8 mouse cellular contexts compared by ENCODE assay signal in genomic region chr9:119980770-119981182, GRCm38 (mm10). TPM values are rescaled to one million over a fixed set of nuclear protein-coding genes. Genes with fewer than 3 reads are reported as not detected.
DNase-seq lines count a peak whose midpoint lies in the region; ATAC-seq and TF ChIP-seq lines count a peak whose summit lies in the region.

No protein-coding gene starts in this region.

- peak overlapping the region; percentile 83 for H3K9ac ChIP-seq in CH12.LX (ENCODE audit: insufficient read depth, low read depth)
- H3K9ac ChIP-seq in forebrain, postnatal 0 days, result no peak overlapping the region
- H3K9ac ChIP-seq in neural tube, embryonic 11.5 days (ENCODE audit: low read length), result peak overlapping the region; percentile 44; the same call in 1 of the 2 replicates

- intact Hi-C loops in gastrocnemius, postnatal 14 days (cut with DNase I; ENCODE audit: low total_unique reads), result no loop called here

- no peak for TF ChIP-seq CTCF in CH12.LX (conservative IDR thresholded peaks at IDR 0.05 in 1 of 2, IDR thresholded peaks at IDR 0.05 in 1 of 2; ENCODE audit: low read depth in 2 of 2, low read length in 2 of 2)
- TF ChIP-seq CTCF in forebrain, postnatal 0 days (IDR thresholded peaks at IDR 0.05; ENCODE audit: low read depth), result no peak

- DNase-seq in adrenal gland, postnatal 14 days, result peak; percentile 47
- DNase-seq in adrenal gland, adult 8-10 months, result no peak
- no peak for DNase-seq in CH12.LX (ENCODE audit: extremely low read depth)
- DNase-seq in forebrain, postnatal 0 days, result no peak
- DNase-seq in kidney, postnatal 25 days, result peak; percentile 70 to 82
- no peak for DNase-seq in neural tube, embryonic 11.5 days (ENCODE audit: low spot score)
- no peak for DNase-seq in gastrocnemius, postnatal 14 days
- no peak for DNase-seq in urinary bladder, adult 2 months (ENCODE audit: low spot score)

- H3K36me3 ChIP-seq in CH12.LX (replicated peaks in 1 of 2; ENCODE audit: control insufficient read depth in 1 of 2, insufficient read depth in 1 of 2, low read length in 1 of 2), result no peaks in the 10 kb centered on the region
- no peaks in the 10 kb centered on the region for H3K36me3 ChIP-seq in forebrain, postnatal 0 days (ENCODE audit: insufficient read depth)
- H3K36me3 ChIP-seq in neural tube, embryonic 11.5 days (ENCODE audit: control insufficient read depth, insufficient read depth, low read length), result no peaks in the 10 kb centered on the region

- no peak for TF ChIP-seq EP300 in CH12.LX (IDR thresholded peaks at IDR 0.05; ENCODE audit: low read length)

- 10% methylated on average over 4 of the region's 4 CpGs for WGBS in forebrain, postnatal 0 days
- WGBS in neural tube, embryonic 11.5 days, result 4% methylated on average over 4 of the region's 4 CpGs

- H3K4me3 ChIP-seq in CH12.LX (replicated peaks in 1 of 3; ENCODE audit: low read depth in 2 of 3, low read length in 2 of 3, poor library complexity in 1 of 3), result peak overlapping the region; percentile 71 to 79 (median 73)
- H3K4me3 ChIP-seq in forebrain, postnatal 0 days (ENCODE audit: low read depth, low read length), result no peak overlapping the region
- H3K4me3 ChIP-seq in neural tube, embryonic 11.5 days (ENCODE audit: low read depth, low read length), result no peak overlapping the region

- H3K27ac ChIP-seq in CH12.LX (ENCODE audit: insufficient read depth, low read depth), result peak overlapping the region; percentile 86
- peak overlapping the region; percentile 69; the same call in 1 of the 2 replicates for H3K27ac ChIP-seq in forebrain, postnatal 0 days (ENCODE audit: low read depth, low read length)
- H3K27ac ChIP-seq in neural tube, embryonic 11.5 days (ENCODE audit: low read depth, low read length), result peak overlapping the region; percentile 80

- TF ChIP-seq POLR2A in CH12.LX (IDR thresholded peaks at IDR 0.05; ENCODE audit: low read depth, low read length), result no peak

- in situ Hi-C loops in CH12.LX (cut with MboI; ENCODE audit: low pct_ligation_motif_present, low pct_unique_long_range_greater_than_20kb, low sequenced_read_pairs), result no loop called here

- peak overlapping the region; percentile 89 for H3K4me2 ChIP-seq in CH12.LX (ENCODE audit: insufficient read depth, low read depth, poor library complexity, severe bottlenecking)
- peak overlapping the region; percentile 89; the same call in 1 of the 2 replicates for H3K4me2 ChIP-seq in forebrain, postnatal 0 days (ENCODE audit: low read depth)
- H3K4me2 ChIP-seq in neural tube, embryonic 11.5 days (ENCODE audit: low read depth), result peak overlapping the region; percentile 93

- H3K4me1 ChIP-seq in CH12.LX (ENCODE audit: control insufficient read depth in 1 of 2, insufficient read depth in 2 of 2), result peaks cover 17 to 54% of the 10 kb centered on the region in 2 experiments
- peaks cover 7% of the 10 kb centered on the region; the same call in 1 of the 2 replicates for H3K4me1 ChIP-seq in forebrain, postnatal 0 days (ENCODE audit: insufficient read depth)
- peaks cover 34% of the 10 kb centered on the region for H3K4me1 ChIP-seq in neural tube, embryonic 11.5 days (ENCODE audit: control insufficient read depth, insufficient read depth, low read length)

- ATAC-seq in forebrain, postnatal 0 days, result no peak
- ATAC-seq in neural tube, embryonic 11.5 days (ENCODE audit: insufficient read depth, low FRiP score, low TSS enrichment), result no peak

- peaks cover 6% of the 10 kb centered on the region for H3K27me3 ChIP-seq in CH12.LX (replicated peaks)
- 0 out of 2 replicates have a peak, but pooled peaks cover 2% of the 10 kb centered on the region for H3K27me3 ChIP-seq in forebrain, postnatal 0 days (ENCODE audit: insufficient read depth, low read length)
- peaks cover 8% of the 10 kb centered on the region for H3K27me3 ChIP-seq in neural tube, embryonic 11.5 days (ENCODE audit: control insufficient read depth, insufficient read depth, low read length)

- peaks cover 28% of the 10 kb centered on the region for H3K79me2 ChIP-seq in CH12.LX (replicated peaks; ENCODE audit: control insufficient read depth, extremely low read depth, insufficient read depth, poor library complexity, severe bottlenecking)

- dilution Hi-C loops in CH12.LX (cut with MboI; ENCODE audit: extremely low pct_ligation_motif_present, extremely low pct_unique_long_range_greater_than_20kb, low sequenced_read_pairs), result no loop called here

- no peaks in the 10 kb centered on the region for H3K9me3 ChIP-seq in CH12.LX (replicated peaks; ENCODE audit: low read length)
- no peaks in the 10 kb centered on the region for H3K9me3 ChIP-seq in forebrain, postnatal 0 days (ENCODE audit: low read length)
- H3K9me3 ChIP-seq in neural tube, embryonic 11.5 days (ENCODE audit: control insufficient read depth, low read length), result no peaks in the 10 kb centered on the region

- no peak for TF ChIP-seq RAD21 in CH12.LX (IDR thresholded peaks at IDR 0.05; ENCODE audit: low read depth, low read length)

TF ChIP-seq in CH12.LX, 34 proteins besides CTCF, POLR2A, EP300 and RAD21:
- peak; percentile 17; the same call in 1 of the 2 replicates for TF ChIP-seq TCF12 (IDR thresholded peaks at IDR 0.05; ENCODE audit: low read depth, low read length)
- TF ChIP-seq CHD2 (IDR thresholded peaks at IDR 0.05; ENCODE audit: low read length), result peak; percentile 59; the same call in 1 of the 2 replicates
- 0 out of 2 replicates have a peak, but pooled peaks have one; percentile 11 for TF ChIP-seq BHLHE40 (IDR thresholded peaks at IDR 0.05; ENCODE audit: low read depth, low read length)
- no peak for TF ChIP-seq ELF1 (IDR thresholded peaks at IDR 0.05; ENCODE audit: low read depth, low read length)
- TF ChIP-seq USF1 (IDR thresholded peaks at IDR 0.05; ENCODE audit: low read depth, low read length), result no peak
- TF ChIP-seq ZNF384 (IDR thresholded peaks at IDR 0.05; ENCODE audit: low read depth, low read length), result no peak
- no peak for TF ChIP-seq TBP (conservative IDR thresholded peaks at IDR 0.05; ENCODE audit: low read depth, low read length)
- TF ChIP-seq GABPA (IDR thresholded peaks at IDR 0.05; ENCODE audit: insufficient replicate concordance, low read depth, low read length), result no peak
TF ChIP-seq in CH12.LX: peak in this region for 3.

RNA-seq across cellular contexts. Expression of gene Csrnp1, which starts 3.7 kb away (rescaled TPM):
- 17.8 and 24.5 TPM in 2 replicates for total RNA-seq in adrenal gland, postnatal 14 days (2021)
- total RNA-seq in adrenal gland, adult 8-10 months (2022), result 10 to 100 TPM in 3 of 4 experiments, 1 to 10 TPM in 1; 7.7 to 69.5 (median 16.0) TPM
- total RNA-seq in CH12.LX (2012; rRNA removed) (15.5 and 15.7 TPM in 2 replicates), CH12.LX (2014; rRNA removed) (5.7 and 8.6 TPM in 2 replicates)
- 7.8 and 8.1 TPM in 2 replicates for polyA plus RNA-seq in CH12.LX (2012; ENCODE audit: insufficient read length, low read depth)
- 6.3 and 10.9 TPM in 2 replicates for total RNA-seq in forebrain, postnatal 0 days (2014; rRNA removed)
- polyA plus RNA-seq in forebrain, postnatal 0 days (2015; fragmentation: Nextera tagmentation; extraction: Ambion mirVana), result 2.2 and 2.7 TPM in 2 replicates
- 1.3 and 1.6 TPM in 2 replicates for polyA plus RNA-seq in neural tube, embryonic 11.5 days (2014; fragmentation: Nextera tagmentation; extraction: Ambion mirVana)
- total RNA-seq in gastrocnemius, postnatal 14 days (2021), result 1 to 10 TPM; 1.9 to 2.5 TPM
- polyA plus RNA-seq in urinary bladder, adult 2 months (2012; rRNA removed), result 15.6 and 26.4 TPM in 2 replicates

RNA-seq across cellular contexts. Expression of gene Xirp1, which starts 42.6 kb away (rescaled TPM):
- 0.22 and 0.30 TPM in 2 replicates for total RNA-seq in adrenal gland, postnatal 14 days (2021)
- total RNA-seq in adrenal gland, adult 8-10 months (2022), result under 1 TPM; 0.06 to 0.16 (median 0.10) TPM
- total RNA-seq in CH12.LX (2012; rRNA removed) (not detected in 2 replicates), CH12.LX (2014; rRNA removed) (not detected in 2 replicates)
- not detected in 2 replicates for polyA plus RNA-seq in CH12.LX (2012; ENCODE audit: insufficient read length, low read depth)
- total RNA-seq in forebrain, postnatal 0 days (2014; rRNA removed), result not detected in 2 replicates
- polyA plus RNA-seq in forebrain, postnatal 0 days (2015; fragmentation: Nextera tagmentation; extraction: Ambion mirVana), result not detected in 2 replicates
- polyA plus RNA-seq in neural tube, embryonic 11.5 days (2014; fragmentation: Nextera tagmentation; extraction: Ambion mirVana), result 0.32 and 0.33 TPM in 2 replicates
- 100 to 1,000 TPM in 1 of 2 experiments, 10 to 100 TPM in 1; 47.9 to 100 TPM for total RNA-seq in gastrocnemius, postnatal 14 days (2021)
- polyA plus RNA-seq in urinary bladder, adult 2 months (2012; rRNA removed), result 0.11 and 0.22 TPM in 2 replicates

RNA-seq across cellular contexts. Expression of gene Ttc21a, which starts 43.4 kb away (rescaled TPM):
- 0.11 TPM in 2 replicates for total RNA-seq in adrenal gland, postnatal 14 days (2021)
- under 1 TPM; 0.09 to 0.43 (median 0.28) TPM for total RNA-seq in adrenal gland, adult 8-10 months (2022)
- total RNA-seq in CH12.LX (2012; rRNA removed) (0.13 and 0.21 TPM in 2 replicates), CH12.LX (2014; rRNA removed) (0.19 TPM in 1 of 2 replicates, not detected in the other)
- polyA plus RNA-seq in CH12.LX (2012; ENCODE audit: insufficient read length, low read depth), result 0.47 and 0.48 TPM in 2 replicates
- total RNA-seq in forebrain, postnatal 0 days (2014; rRNA removed), result 2.5 and 4.3 TPM in 2 replicates
- polyA plus RNA-seq in forebrain, postnatal 0 days (2015; fragmentation: Nextera tagmentation; extraction: Ambion mirVana), result 0.45 and 0.85 TPM in 2 replicates
- polyA plus RNA-seq in neural tube, embryonic 11.5 days (2014; fragmentation: Nextera tagmentation; extraction: Ambion mirVana), result 0.23 and 0.34 TPM in 2 replicates
- total RNA-seq in gastrocnemius, postnatal 14 days (2021), result not detected
- polyA plus RNA-seq in urinary bladder, adult 2 months (2012; rRNA removed), result 1.2 and 1.4 TPM in 2 replicates

RNA-seq across cellular contexts. Expression of gene Gorasp1, which starts 43.4 kb away (rescaled TPM):
- 17.0 and 22.3 TPM in 2 replicates for total RNA-seq in adrenal gland, postnatal 14 days (2021)
- total RNA-seq in adrenal gland, adult 8-10 months (2022), result 10 to 100 TPM; 31.7 to 45.8 (median 42.3) TPM
- total RNA-seq in CH12.LX (2012; rRNA removed), result 10.9 and 12.6 TPM in 2 replicates
- 8.7 TPM in 2 replicates for total RNA-seq in CH12.LX (2014; rRNA removed)
- 8.6 and 9.2 TPM in 2 replicates for polyA plus RNA-seq in CH12.LX (2012; ENCODE audit: insufficient read length, low read depth)
- 15.3 and 27.9 TPM in 2 replicates for total RNA-seq in forebrain, postnatal 0 days (2014; rRNA removed)
- 20.3 and 24.0 TPM in 2 replicates for polyA plus RNA-seq in forebrain, postnatal 0 days (2015; fragmentation: Nextera tagmentation; extraction: Ambion mirVana)
- 20.5 and 23.6 TPM in 2 replicates for polyA plus RNA-seq in neural tube, embryonic 11.5 days (2014; fragmentation: Nextera tagmentation; extraction: Ambion mirVana)
- 10 to 100 TPM; 16.9 to 17.7 TPM for total RNA-seq in gastrocnemius, postnatal 14 days (2021)
- polyA plus RNA-seq in urinary bladder, adult 2 months (2012; rRNA removed), result 27.6 and 30.6 TPM in 2 replicates

Comparison
In these comparisons a context has a peak if more than half of its experiments do, and no peak if none do; other contexts are left out.
1. DNase-seq: peak in adrenal gland, postnatal 14 days (single experiment) and kidney, postnatal 25 days (2 of 2); none in adrenal gland, adult 8-10 months (single experiment), CH12.LX (single experiment), forebrain, postnatal 0 days (single experiment), neural tube, embryonic 11.5 days (single experiment), gastrocnemius, postnatal 14 days (single experiment) and urinary bladder, adult 2 months (single experiment).
2. H3K4me3 ChIP-seq: peak in CH12.LX (3 of 3); none in forebrain, postnatal 0 days (single experiment) and neural tube, embryonic 11.5 days (single experiment).
3. RNA of gene Xirp1, which starts 42.6 kb away (total RNA-seq): 47.9 to 100 TPM in gastrocnemius, postnatal 14 days; 0.22 to 0.30 TPM in adrenal gland, postnatal 14 days, 0.06 to 0.16 TPM in adrenal gland, adult 8-10 months, not detected in CH12.LX and not detected in forebrain, postnatal 0 days; every median in the first group is over 10 times any median in the second.
4. Peak in every context shown above with its lines, with median percentiles within 50 percentile points of each other: H3K27ac ChIP-seq and H3K4me2 ChIP-seq.